Mouse (Mus musculus): ENCODE data around the gene Snx11. TPM values are rescaled to one million over a fixed set of nuclear protein-coding genes. Genes with fewer than 3 reads are reported as not detected.

The Snx11 gene
- polyA plus RNA-seq, 1 experiment, result 18.4 TPM

- Histone ChIP-seq H3K36me3 (ENCODE audit: control insufficient read depth, insufficient read depth) (peaks cover 33% of the 10 kb centered on the region), H3ac (ENCODE audit: control insufficient read depth, insufficient read length) (no peak overlapping the region), H3K4me3 (no peak overlapping the region), H3K27me3 (ENCODE audit: control insufficient read depth, insufficient read depth, insufficient read length) (no peaks in the 10 kb centered on the region), H3K4me2 (ENCODE audit: low read depth) (no peak overlapping the region), H3K79me2 (ENCODE audit: control insufficient read depth, insufficient read depth) (peaks cover 28% of the 10 kb centered on the region)
- TF ChIP-seq CEBPB (IDR thresholded peaks at IDR 0.05; ENCODE audit: insufficient read depth, poor library complexity, severe bottlenecking), result no peak
- no peak for TF ChIP-seq SRF (IDR thresholded peaks at IDR 0.05; ENCODE audit: control insufficient read depth, insufficient read length, low read depth)
- TF ChIP-seq E2F4 (IDR thresholded peaks at IDR 0.05; ENCODE audit: insufficient read depth), result no peak
- TF ChIP-seq TCF3 (IDR thresholded peaks at IDR 0.05; ENCODE audit: insufficient read length, low read depth), result no peak
- TF ChIP-seq MAX (IDR thresholded peaks at IDR 0.05; ENCODE audit: low read depth), result no peak
- TF ChIP-seq MYOG (IDR thresholded peaks at IDR 0.05; ENCODE audit: control insufficient read depth in 1 of 3, insufficient read depth in 1 of 3, insufficient read length in 2 of 3, low read depth in 2 of 3), result no peak
- no peak for TF ChIP-seq USF1 (IDR thresholded peaks at IDR 0.05; ENCODE audit: low read depth)
- no peak for TF ChIP-seq POLR2A (IDR thresholded peaks at IDR 0.05; ENCODE audit: insufficient read length, low read depth)
- no peak for TF ChIP-seq MYOD1 (IDR thresholded peaks at IDR 0.05; ENCODE audit: control insufficient read depth in 1 of 3, insufficient read length in 2 of 3, low read depth in 2 of 3)
- TF ChIP-seq REST (IDR thresholded peaks at IDR 0.05; ENCODE audit: insufficient read depth, insufficient read length), result no peak
- no peak for TF ChIP-seq POLR2AphosphoS2 (IDR thresholded peaks at IDR 0.05; ENCODE audit: insufficient read length, low read depth)
- no peak for TF ChIP-seq TCF12 (IDR thresholded peaks at IDR 0.05; ENCODE audit: insufficient read depth, poor library complexity, severe bottlenecking)
These were observed 2.8 kb downstream of the Snx11 start for GRCm38 (mm10) chr11:96774536-96774935.

- no peaks in the 10 kb centered on the region for H3K27me3 ChIP-seq (ENCODE audit: control insufficient read depth, insufficient read depth, insufficient read length)
- H3ac ChIP-seq (ENCODE audit: control insufficient read depth, insufficient read length), result no peak overlapping the region
- no peak overlapping the region for H3K4me3 ChIP-seq
- no peak overlapping the region for H3K4me2 ChIP-seq (ENCODE audit: low read depth)
- no peak for TF ChIP-seq REST (IDR thresholded peaks at IDR 0.05; ENCODE audit: insufficient read depth, insufficient read length)
- TF ChIP-seq POLR2AphosphoS2 (IDR thresholded peaks at IDR 0.05; ENCODE audit: insufficient read length, low read depth), result no peak
- peaks cover 41% of the 10 kb centered on the region for H3K36me3 ChIP-seq (ENCODE audit: control insufficient read depth, insufficient read depth)
- peaks cover 28% of the 10 kb centered on the region for H3K79me2 ChIP-seq (ENCODE audit: control insufficient read depth, insufficient read depth)
These were observed 4.9 kb downstream of the Snx11 start for GRCm38 (mm10) chr11:96772413-96772812.

- peaks cover 20% of the 10 kb centered on the region for H3K79me2 ChIP-seq (ENCODE audit: control insufficient read depth, insufficient read depth)
- no peak overlapping the region for H3K4me3 ChIP-seq
- H3K27me3 ChIP-seq (ENCODE audit: control insufficient read depth, insufficient read depth, insufficient read length), result no peaks in the 10 kb centered on the region
- TF ChIP-seq MYOD1 (IDR thresholded peaks at IDR 0.05; ENCODE audit: control insufficient read depth in 1 of 3, insufficient read length in 2 of 3, low read depth in 2 of 3) (no peak), TCF3 (IDR thresholded peaks at IDR 0.05; ENCODE audit: insufficient read length, low read depth) (no peak), MAX (IDR thresholded peaks at IDR 0.05; ENCODE audit: low read depth) (no peak), USF1 (IDR thresholded peaks at IDR 0.05; ENCODE audit: low read depth) (no peak), MYOG (IDR thresholded peaks at IDR 0.05; ENCODE audit: control insufficient read depth in 1 of 3, insufficient read depth in 1 of 3, insufficient read length in 2 of 3, low read depth in 2 of 3) (no peak), POLR2AphosphoS2 (IDR thresholded peaks at IDR 0.05; ENCODE audit: insufficient read length, low read depth) (no peak), REST (IDR thresholded peaks at IDR 0.05; ENCODE audit: insufficient read depth, insufficient read length) (no peak), TCF12 (IDR thresholded peaks at IDR 0.05; ENCODE audit: insufficient read depth, poor library complexity, severe bottlenecking) (no peak)
- H3K36me3 ChIP-seq (ENCODE audit: control insufficient read depth, insufficient read depth), result peaks cover 44% of the 10 kb centered on the region
- no peak overlapping the region for H3ac ChIP-seq (ENCODE audit: control insufficient read depth, insufficient read length)
- no peak overlapping the region for H3K4me2 ChIP-seq (ENCODE audit: low read depth)
These were observed 5.9 kb downstream of the Snx11 start for GRCm38 (mm10) chr11:96771274-96771975.

- Histone ChIP-seq H3K4me3 (no peak overlapping the region), H3K4me2 (ENCODE audit: low read depth) (no peak overlapping the region), H3K36me3 (ENCODE audit: control insufficient read depth, insufficient read depth) (peaks cover 39% of the 10 kb centered on the region), H3K79me2 (ENCODE audit: control insufficient read depth, insufficient read depth) (no peaks in the 10 kb centered on the region), H3ac (ENCODE audit: control insufficient read depth, insufficient read length) (no peak overlapping the region), H3K27me3 (ENCODE audit: control insufficient read depth, insufficient read depth, insufficient read length) (no peaks in the 10 kb centered on the region)
- TF ChIP-seq USF1 (IDR thresholded peaks at IDR 0.05; ENCODE audit: low read depth) (no peak), MYOD1 (IDR thresholded peaks at IDR 0.05; ENCODE audit: control insufficient read depth in 1 of 3, insufficient read length in 2 of 3, low read depth in 2 of 3) (no peak), MAX (IDR thresholded peaks at IDR 0.05; ENCODE audit: low read depth) (no peak), E2F4 (IDR thresholded peaks at IDR 0.05; ENCODE audit: insufficient read depth) (no peak), POLR2AphosphoS2 (IDR thresholded peaks at IDR 0.05; ENCODE audit: insufficient read length, low read depth) (no peak), TCF3 (IDR thresholded peaks at IDR 0.05; ENCODE audit: insufficient read length, low read depth) (no peak), SRF (IDR thresholded peaks at IDR 0.05; ENCODE audit: control insufficient read depth, insufficient read length, low read depth) (no peak), POLR2A (IDR thresholded peaks at IDR 0.05; ENCODE audit: insufficient read length, low read depth) (no peak), CEBPB (IDR thresholded peaks at IDR 0.05; ENCODE audit: insufficient read depth, poor library complexity, severe bottlenecking) (no peak), REST (IDR thresholded peaks at IDR 0.05; ENCODE audit: insufficient read depth, insufficient read length) (no peak), MYOG (IDR thresholded peaks at IDR 0.05; ENCODE audit: control insufficient read depth in 1 of 3, insufficient read depth in 1 of 3, insufficient read length in 2 of 3, low read depth in 2 of 3) (no peak), TCF12 (IDR thresholded peaks at IDR 0.05; ENCODE audit: insufficient read depth, poor library complexity, severe bottlenecking) (no peak)
These were observed 9.1 kb downstream of the Snx11 start for GRCm38 (mm10) chr11:96768240-96768639.

GRCm38 (mm10) chr11:96767096-96767495 is 10.3 kb downstream of the Snx11 start:
- TF ChIP-seq TCF3 (IDR thresholded peaks at IDR 0.05; ENCODE audit: insufficient read length, low read depth), result no peak
- TF ChIP-seq REST (IDR thresholded peaks at IDR 0.05; ENCODE audit: insufficient read depth, insufficient read length), result no peak
- no peak for TF ChIP-seq MAX (IDR thresholded peaks at IDR 0.05; ENCODE audit: low read depth)
- H3ac ChIP-seq (ENCODE audit: control insufficient read depth, insufficient read length), result no peak overlapping the region
- H3K79me2 ChIP-seq (ENCODE audit: control insufficient read depth, insufficient read depth), result no peaks in the 10 kb centered on the region
- peak overlapping the region; percentile 56 for H3K4me2 ChIP-seq (ENCODE audit: low read depth)
- H3K36me3 ChIP-seq (ENCODE audit: control insufficient read depth, insufficient read depth), result peaks cover 28% of the 10 kb centered on the region
- H3K4me3 ChIP-seq, result no peak overlapping the region
- no peaks in the 10 kb centered on the region for H3K27me3 ChIP-seq (ENCODE audit: control insufficient read depth, insufficient read depth, insufficient read length)

Measured in myocyte (in vitro differentiated cells).